Mouse (Mus musculus) stomach, embryonic 15.5 days (tissue): ENCODE data around the gene Sugct. TPM values are rescaled to one million over a fixed set of nuclear protein-coding genes. Genes with fewer than 3 reads are reported as not detected.
"Not testable (repeated sequence)": the region's sequence is repeated elsewhere in the genome, so short reads cannot be mapped to it uniquely, and the experiment has no call there.

Experiments used
- ATAC-seq: fragments of 200-750 bp; cut with Nextera tagmentation; 2 replicates; pipeline ENCODE4 v1.8.0; 2017; ENCODE audit warnings: low read depth, moderate number of reproducible peaks, moderate TSS enrichment; ENCODE audit not compliant: insufficient read depth, low FRiP score
- H3K27ac ChIP-seq: fragments of 300-500 bp; sonication (generic); 2 replicates; pipeline ENCODE4 v1.5.1; 2015; ENCODE audit warnings: mild to moderate bottlenecking, inconsistent platforms
- H3K27me3 ChIP-seq: fragments of 300-500 bp; sonication (generic); replicated peaks from 2 replicates; pipeline ENCODE4 v1.6.1; 2015; ENCODE audit warnings: inconsistent platforms
- H3K36me3 ChIP-seq: fragments of 300-500 bp; sonication (generic); 2 replicates; pipeline ENCODE4 v1.6.1; 2015; ENCODE audit warnings: inconsistent platforms
- H3K4me1 ChIP-seq: fragments of 300-500 bp; sonication (generic); 2 replicates; pipeline ENCODE4 v1.6.1; 2015; ENCODE audit warnings: inconsistent platforms
- H3K4me2 ChIP-seq: fragments of 300-500 bp; sonication (generic); 2 replicates; pipeline ENCODE4 v1.6.1; 2015; ENCODE audit warnings: mild to moderate bottlenecking, inconsistent platforms
- H3K4me3 ChIP-seq: fragments of 300-500 bp; sonication (generic); replicated peaks from 2 replicates; pipeline ENCODE4 v1.5.1; 2015; ENCODE audit warnings: inconsistent platforms
- H3K9ac ChIP-seq: fragments of 300-500 bp; sonication (generic); 2 replicates; pipeline ENCODE4 v1.6.1; 2015; ENCODE audit warnings: inconsistent platforms
- H3K9me3 ChIP-seq: fragments of 300-500 bp; sonication (generic); 2 replicates; pipeline ENCODE4 v1.6.1; 2016; ENCODE audit warnings: inconsistent platforms
- WGBS: fragments of 180-500 bp; shearing (Covaris S2); methylation state at CpG from one replicate; pipeline ENCODE4 v1.1.7; 2015; 5-methylcytosine and 5-hydroxymethylcytosine counted together
- polyA plus RNA-seq: library from polyadenylated mRNA; unstranded; fragments of >200 nt; fragmentation: Nextera tagmentation; extraction: Ambion mirVana; gene quantifications from 2 replicates; pipeline ENCODE4 v1.2.1, GENCODE M21; 2015

Gene Sugct
- polyA plus RNA-seq, 1 experiment from 2014 or later, result 5.5 TPM

GRCm38 (mm10) chr13:17585267-17585913 is 110.0 kb downstream of the Sugct start:
- H3K4me2 ChIP-seq, result no peak overlapping the region
- H3K4me1 ChIP-seq, result no peaks in the 10 kb centered on the region
- ATAC-seq, result no peak
- no peaks in the 10 kb centered on the region for H3K36me3 ChIP-seq
- WGBS, result 39% methylated on average over 3 of the region's 3 CpGs
- no peaks in the 10 kb centered on the region for H3K9me3 ChIP-seq
- no peak overlapping the region for H3K9ac ChIP-seq
- H3K4me3 ChIP-seq, result no peak overlapping the region
- no peaks in the 10 kb centered on the region for H3K27me3 ChIP-seq
- no peak overlapping the region for H3K27ac ChIP-seq

- no peaks in the 10 kb centered on the region for H3K4me1 ChIP-seq
- no peak overlapping the region for H3K9ac ChIP-seq
- no peak overlapping the region for H3K4me3 ChIP-seq
- ATAC-seq, result no peak
- H3K27me3 ChIP-seq, result no peaks in the 10 kb centered on the region
- no peak overlapping the region for H3K27ac ChIP-seq
- no peaks in the 10 kb centered on the region for H3K9me3 ChIP-seq
- H3K36me3 ChIP-seq, result no peaks in the 10 kb centered on the region
- no peak overlapping the region for H3K4me2 ChIP-seq
These were observed 110.5 kb downstream of the Sugct start for GRCm38 (mm10) chr13:17584804-17585203.

GRCm38 (mm10) chr13:17581684-17582083 is 113.7 kb downstream of the Sugct start:
- ATAC-seq, result no peak
- H3K36me3 ChIP-seq, result no peaks in the 10 kb centered on the region
- no peaks in the 10 kb centered on the region for H3K9me3 ChIP-seq
- no peak overlapping the region for H3K27ac ChIP-seq
- no peaks in the 10 kb centered on the region for H3K4me1 ChIP-seq
- no peak overlapping the region for H3K9ac ChIP-seq
- WGBS, result 12% methylated on average over 2 of the region's 2 CpGs
- no peaks in the 10 kb centered on the region for H3K27me3 ChIP-seq
- no peak overlapping the region for H3K4me2 ChIP-seq
- no peak overlapping the region for H3K4me3 ChIP-seq

GRCm38 (mm10) chr13:17559357-17559756 is 136.0 kb downstream of the Sugct start:
- H3K4me1 ChIP-seq, result no peaks in the 10 kb centered on the region
- H3K27ac ChIP-seq, result no peak overlapping the region
- no peak for ATAC-seq
- WGBS, result 87% methylated on average over 3 of the region's 3 CpGs
- H3K9ac ChIP-seq, result no peak overlapping the region
- H3K4me2 ChIP-seq, result no peak overlapping the region
- H3K36me3 ChIP-seq, result no peaks in the 10 kb centered on the region
- H3K4me3 ChIP-seq, result no peak overlapping the region
- H3K9me3 ChIP-seq, result no peaks in the 10 kb centered on the region
- no peaks in the 10 kb centered on the region for H3K27me3 ChIP-seq

- Histone ChIP-seq H3K36me3 (no peaks in the 10 kb centered on the region), H3K27ac (no peak overlapping the region), H3K4me3 (no peak overlapping the region), H3K9me3 (no peaks in the 10 kb centered on the region), H3K4me2 (no peak overlapping the region), H3K27me3 (no peaks in the 10 kb centered on the region), H3K4me1 (no peaks in the 10 kb centered on the region), H3K9ac (no peak overlapping the region)
- ATAC-seq, result no peak
- 62% methylated on average over 1 of the region's 1 CpGs for WGBS
These were observed 159.0 kb downstream of the Sugct start for GRCm38 (mm10) chr13:17536341-17536740.

- Histone ChIP-seq H3K27ac (no peak overlapping the region), H3K4me1 (no peaks in the 10 kb centered on the region), H3K4me2 (no peak overlapping the region), H3K9me3 (no peaks in the 10 kb centered on the region), H3K27me3 (no peaks in the 10 kb centered on the region), H3K36me3 (no peaks in the 10 kb centered on the region), H3K9ac (no peak overlapping the region), H3K4me3 (no peak overlapping the region)
- ATAC-seq, result no peak
- 41% methylated on average over 4 of the region's 4 CpGs for WGBS
These were observed 160.5 kb downstream of the Sugct start for GRCm38 (mm10) chr13:17534871-17535270.

GRCm38 (mm10) chr13:17534469-17534868 is 160.9 kb downstream of the Sugct start:
- Histone ChIP-seq H3K27me3 (no peaks in the 10 kb centered on the region), H3K9me3 (no peaks in the 10 kb centered on the region), H3K9ac (no peak overlapping the region), H3K4me3 (no peak overlapping the region), H3K27ac (no peak overlapping the region), H3K4me1 (no peaks in the 10 kb centered on the region), H3K36me3 (no peaks in the 10 kb centered on the region), H3K4me2 (no peak overlapping the region)
- ATAC-seq, result no peak
- WGBS, result 63% methylated on average over 4 of the region's 4 CpGs

- Histone ChIP-seq H3K4me3 (no peak overlapping the region), H3K4me2 (no peak overlapping the region), H3K36me3 (no peaks in the 10 kb centered on the region), H3K27ac (no peak overlapping the region), H3K4me1 (no peaks in the 10 kb centered on the region), H3K9me3 (no peaks in the 10 kb centered on the region), H3K27me3 (no peaks in the 10 kb centered on the region), H3K9ac (no peak overlapping the region)
- 74% methylated on average over 4 of the region's 4 CpGs for WGBS
- ATAC-seq, result no peak
These were observed 184.1 kb downstream of the Sugct start for GRCm38 (mm10) chr13:17511184-17511778.

- 66% methylated on average over 1 of the region's 1 CpGs for WGBS
- Histone ChIP-seq H3K4me1 (no peaks in the 10 kb centered on the region), H3K27me3 (no peaks in the 10 kb centered on the region), H3K9ac (no peak overlapping the region), H3K4me3 (no peak overlapping the region), H3K9me3 (no peaks in the 10 kb centered on the region), H3K4me2 (no peak overlapping the region), H3K36me3 (no peaks in the 10 kb centered on the region), H3K27ac (no peak overlapping the region)
- no peak for ATAC-seq
These were observed 200.4 kb downstream of the Sugct start for GRCm38 (mm10) chr13:17494936-17495335.

- no peak overlapping the region for H3K9ac ChIP-seq
- WGBS, result 74% methylated on average over 5 of the region's 5 CpGs
These were observed 201.2 kb downstream of the Sugct start for GRCm38 (mm10) chr13:17494056-17494574.

GRCm38 (mm10) chr13:17457981-17458380 is 237.4 kb downstream of the Sugct start:
- ATAC-seq, H3K27me3 ChIP-seq, H3K9me3 ChIP-seq, H3K4me3 ChIP-seq, H3K9ac ChIP-seq, H3K4me2 ChIP-seq, H3K36me3 ChIP-seq, H3K27ac ChIP-seq, H3K4me1 ChIP-seq: not testable (repeated sequence)
- WGBS, result 52% methylated on average over 1 of the region's 1 CpGs

More at GRCm38 (mm10) chr13:17494056-17494574, 201.2 kb downstream of the Sugct start:
- no peak overlapping the region for H3K27ac ChIP-seq
- H3K4me3 ChIP-seq, result no peak overlapping the region
- no peak overlapping the region for H3K4me2 ChIP-seq
- H3K4me1 ChIP-seq, result no peaks in the 10 kb centered on the region
- H3K9me3 ChIP-seq, result no peaks in the 10 kb centered on the region
- H3K27me3 ChIP-seq, result no peaks in the 10 kb centered on the region
- ATAC-seq, result no peak
- H3K36me3 ChIP-seq, result no peaks in the 10 kb centered on the region

- WGBS, result 43% methylated on average over 7 of the region's 7 CpGs
- H3K27ac ChIP-seq, result no peak overlapping the region
- no peaks in the 10 kb centered on the region for H3K4me1 ChIP-seq
- no peak overlapping the region for H3K9ac ChIP-seq
- no peak overlapping the region for H3K4me2 ChIP-seq
- no peaks in the 10 kb centered on the region for H3K36me3 ChIP-seq
- H3K9me3 ChIP-seq, result no peaks in the 10 kb centered on the region
- no peak; the same call in 1 of the 2 replicates for ATAC-seq
- H3K4me3 ChIP-seq, result no peak overlapping the region
- H3K27me3 ChIP-seq, result no peaks in the 10 kb centered on the region
These were observed 263.0 kb downstream of the Sugct start for GRCm38 (mm10) chr13:17432139-17432916.
